Mouse (Mus musculus) intestine, embryonic 14.5 days (tissue): ENCODE measurements at regions not wholly inside any gene's neighbourhood (a gene's known extent, or its start where the extent isn't known, plus 50 kb on each side); places are given as distances from the start of the nearest gene placed in this dataset.

Experiments used
- ATAC-seq: fragments of 200-750 bp; cut with Nextera tagmentation; replicated peaks from 2 replicates; pipeline ENCODE4 v1.8.0; 2017; ENCODE audit warnings: low read depth, moderate number of reproducible peaks, moderate TSS enrichment, moderate library complexity; ENCODE audit not compliant: low FRiP score, low TSS enrichment
- DNase-seq: peaks from one replicate; pipeline ENCODE4 v3.0.0-alpha.2; 2018; ENCODE audit warnings: low spot score
- H3K27ac ChIP-seq: fragments of 300-500 bp; sonication (generic); 2 replicates; pipeline ENCODE4 v1.5.1; 2014; ENCODE audit warnings: low read depth, mild to moderate bottlenecking, control low read depth
- H3K27me3 ChIP-seq: fragments of 300-500 bp; sonication (generic); replicated peaks from 2 replicates; pipeline ENCODE4 v1.6.1; 2014; ENCODE audit warnings: low read length, control low read depth; ENCODE audit not compliant: control insufficient read depth, insufficient read depth
- H3K36me3 ChIP-seq: fragments of 300-500 bp; sonication (generic); 2 replicates; pipeline ENCODE4 v1.6.1; 2014; ENCODE audit warnings: low read length, control low read depth; ENCODE audit not compliant: control insufficient read depth, insufficient read depth
- H3K4me1 ChIP-seq: fragments of 300-500 bp; sonication (generic); replicated peaks from 2 replicates; pipeline ENCODE4 v1.6.1; 2014; ENCODE audit warnings: low read length, control low read depth, mixed read lengths; ENCODE audit not compliant: control insufficient read depth, insufficient read depth
- H3K4me2 ChIP-seq: fragments of 300-500 bp; sonication (generic); 2 replicates; pipeline ENCODE4 v1.6.1; 2014; ENCODE audit warnings: low read length
- H3K4me3 ChIP-seq: fragments of 300-500 bp; sonication (generic); 2 replicates; pipeline ENCODE4 v1.5.1; 2014; ENCODE audit warnings: low read depth, low read length, control low read depth, mixed read lengths
- H3K9ac ChIP-seq: fragments of 300-500 bp; sonication (generic); 2 replicates; pipeline ENCODE4 v1.6.1; 2014; ENCODE audit warnings: mild to moderate bottlenecking, low read length
- H3K9me3 ChIP-seq: fragments of 300-500 bp; sonication (generic); 2 replicates; pipeline ENCODE4 v1.6.1; 2016; ENCODE audit warnings: low read length, control low read depth; ENCODE audit not compliant: control insufficient read depth
- WGBS: fragments of 180-500 bp; shearing (Covaris S2); extraction: QIAGEN DNeasy Blood & Tissue Kit; methylation state at CpG from one replicate; pipeline ENCODE4 v1.1.7; 2014; 5-methylcytosine and 5-hydroxymethylcytosine counted together

DNA sequence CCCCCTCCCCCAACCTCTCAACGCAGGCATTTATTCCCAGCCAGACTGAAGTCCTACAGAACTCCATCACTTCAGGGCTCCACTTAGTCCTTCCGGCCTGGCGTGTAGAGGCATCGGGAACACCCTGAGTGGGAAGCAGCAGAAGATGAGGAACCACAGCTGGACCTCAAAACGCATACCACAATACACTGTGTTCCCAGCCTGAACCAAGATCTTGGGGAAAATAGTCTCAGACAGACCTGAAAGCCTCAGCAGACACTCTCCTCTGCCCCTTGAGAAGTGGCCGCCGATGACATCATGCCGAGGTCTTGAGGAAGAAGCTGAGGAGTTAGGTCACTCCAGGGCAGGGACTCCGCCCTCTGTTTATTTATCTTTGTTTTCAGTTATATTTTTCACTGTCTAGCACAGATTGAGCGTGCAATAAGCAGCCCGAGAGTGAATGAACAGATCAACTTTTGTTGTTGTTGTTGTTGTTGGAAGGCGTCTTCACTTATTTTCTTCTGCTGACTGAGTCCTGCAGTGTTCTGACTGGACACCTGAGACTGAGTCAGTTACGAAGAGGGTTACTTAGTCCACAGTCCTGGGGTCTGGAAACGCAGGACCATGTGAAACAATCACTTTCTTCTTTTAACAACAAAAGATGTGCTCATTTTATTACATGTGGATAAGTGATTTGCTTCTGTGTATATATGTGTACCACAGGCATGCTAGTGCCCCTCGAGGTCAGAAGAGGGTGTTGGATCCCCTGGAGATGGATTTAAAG, 88.3 kb upstream of the Habp2 start:
- no peak overlapping the region for H3K27ac ChIP-seq
- no peaks in the 10 kb centered on the region for H3K27me3 ChIP-seq
- 70% methylated on average over 15 of the region's 15 CpGs for WGBS
- H3K4me1 ChIP-seq: 0 out of 2 replicates have a peak, but pooled peaks cover 4% of the 10 kb centered on the region
- no peak for DNase-seq
- no peak for ATAC-seq
- no peaks in the 10 kb centered on the region for H3K36me3 ChIP-seq
- H3K9ac ChIP-seq: no peak overlapping the region
- H3K4me3 ChIP-seq: no peak overlapping the region
- no peaks in the 10 kb centered on the region for H3K9me3 ChIP-seq
- H3K4me2 ChIP-seq: no peak overlapping the region

DNA sequence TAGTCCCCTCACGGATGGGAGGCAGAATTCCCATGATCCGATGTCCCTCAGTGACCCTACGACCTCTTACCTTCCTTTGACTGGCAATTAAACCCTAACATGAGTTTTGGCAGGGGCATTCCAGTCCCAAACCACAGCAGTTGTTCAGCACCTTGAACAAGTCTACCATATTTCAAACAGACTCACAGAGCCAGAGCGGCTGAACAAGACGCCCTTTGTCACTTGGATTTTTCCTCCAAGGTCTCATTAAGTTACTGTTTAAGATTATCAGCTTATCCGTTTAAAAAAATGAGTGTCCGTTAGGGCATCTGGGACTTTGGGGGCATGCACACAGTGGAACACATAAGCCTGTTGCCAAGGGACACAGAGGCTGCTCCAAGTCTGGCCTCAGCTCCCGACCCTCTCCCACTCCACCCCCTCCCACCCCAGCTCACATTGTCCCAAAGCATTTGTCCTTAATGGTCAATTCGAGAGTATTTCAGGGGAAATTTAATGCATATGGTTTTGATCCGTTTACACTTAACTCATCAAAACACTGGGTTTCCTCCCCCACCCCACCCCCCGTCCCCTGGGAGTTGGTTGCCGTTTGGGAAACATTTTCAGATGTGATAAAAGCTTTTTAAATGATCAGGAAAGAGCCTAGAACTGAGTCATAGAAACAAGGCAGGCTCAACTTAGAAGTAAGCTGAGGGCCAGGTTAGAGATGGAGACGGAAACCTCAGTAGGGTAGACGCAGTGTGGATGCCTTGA, 87.4 kb upstream of the Habp2 start:
- DNase-seq (no peak), ATAC-seq (no peak)
- Histone ChIP-seq H3K4me2 (no peak overlapping the region), H3K4me3 (no peak overlapping the region), H3K9me3 (no peaks in the 10 kb centered on the region), H3K27ac (no peak overlapping the region), H3K4me1 (0 out of 2 replicates have a peak, but pooled peaks cover 4% of the 10 kb centered on the region), H3K9ac (no peak overlapping the region), H3K27me3 (no peaks in the 10 kb centered on the region), H3K36me3 (no peaks in the 10 kb centered on the region)
- WGBS: 62% methylated on average over 14 of the region's 14 CpGs

DNA sequence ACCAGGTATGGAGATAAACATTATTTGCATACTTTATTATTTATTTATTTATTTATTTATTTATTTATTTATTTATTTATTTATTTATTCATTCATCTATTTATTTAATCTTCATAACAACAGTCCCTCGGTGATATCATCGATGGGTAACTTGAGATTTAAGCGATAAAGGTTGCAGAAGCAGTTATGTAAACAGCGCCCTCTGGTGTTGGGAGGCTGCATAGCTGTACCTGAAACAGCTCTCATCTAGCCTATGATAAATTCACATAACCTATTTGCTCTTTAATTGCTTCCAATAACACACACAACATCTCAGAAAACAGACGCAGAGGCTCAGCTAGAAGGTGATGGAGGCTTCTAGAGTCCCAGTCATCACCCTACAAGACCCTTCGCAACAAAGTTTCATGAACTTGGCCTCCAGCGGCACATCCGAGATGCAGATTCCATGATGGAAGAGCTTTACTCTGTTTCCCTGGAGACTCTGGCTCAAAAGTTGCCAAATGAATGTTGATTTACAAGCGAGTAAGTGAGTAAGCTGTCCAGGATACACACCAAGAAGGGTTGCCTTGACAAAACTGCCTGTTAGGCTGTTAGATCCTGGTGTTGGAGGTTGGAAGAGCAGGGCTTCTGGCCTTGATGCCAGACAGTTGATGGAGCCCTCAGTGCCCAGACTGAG, 85.8 kb upstream of the Habp2 start:
- H3K4me1 ChIP-seq: 0 out of 2 replicates have a peak, but pooled peaks cover 4% of the 10 kb centered on the region
- H3K27me3 ChIP-seq: no peaks in the 10 kb centered on the region
- H3K36me3 ChIP-seq: no peaks in the 10 kb centered on the region
- WGBS: 82% methylated on average over 9 of the region's 9 CpGs
- no peak overlapping the region for H3K4me3 ChIP-seq
- ATAC-seq: no peak
- no peak overlapping the region for H3K4me2 ChIP-seq
- peak; percentile 58 for DNase-seq
- no peak overlapping the region for H3K27ac ChIP-seq
- H3K9me3 ChIP-seq: no peaks in the 10 kb centered on the region
- no peak overlapping the region for H3K9ac ChIP-seq

- Histone ChIP-seq H3K4me2 (no peak overlapping the region), H3K27ac (no peak overlapping the region), H3K9me3 (no peaks in the 10 kb centered on the region), H3K4me3 (no peak overlapping the region), H3K36me3 (no peaks in the 10 kb centered on the region), H3K4me1 (0 out of 2 replicates have a peak, but pooled peaks cover 4% of the 10 kb centered on the region), H3K27me3 (no peaks in the 10 kb centered on the region), H3K9ac (no peak overlapping the region)
- ATAC-seq (no peak), DNase-seq (peak; percentile 72)
Measured at GRCm38 (mm10) chr19:56201738-56202480, 85.0 kb upstream of the Habp2 start.

DNA sequence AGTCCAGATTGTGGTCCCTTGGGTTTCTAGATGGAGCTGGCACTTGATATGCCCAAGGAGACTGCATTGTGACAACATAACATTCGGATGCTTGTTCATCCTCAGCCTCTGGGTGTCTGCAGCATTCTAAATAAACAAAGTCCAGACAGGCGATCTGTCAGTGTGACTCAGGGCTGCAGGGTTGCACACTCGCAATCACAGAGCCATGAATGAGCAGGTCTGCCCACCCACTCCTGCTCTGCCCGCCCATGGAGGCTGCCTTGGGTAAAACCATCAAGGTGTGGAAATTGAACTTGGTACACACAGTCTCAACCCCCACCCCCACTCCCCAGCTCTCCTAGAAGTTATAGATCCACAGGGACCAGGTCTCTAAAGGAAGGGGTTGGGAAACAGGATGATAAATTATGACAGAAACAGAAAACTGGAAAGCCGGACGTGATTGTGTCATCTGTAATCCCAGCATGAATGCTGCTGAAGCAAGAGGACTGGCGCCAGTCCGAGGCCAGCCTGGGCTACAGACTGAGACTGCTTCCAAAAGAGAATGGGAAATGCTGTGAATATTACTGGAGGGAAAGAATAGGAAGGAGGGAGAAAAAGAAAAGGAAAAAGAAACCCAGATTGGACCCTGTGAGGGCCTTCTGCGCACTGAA, 84.3 kb upstream of the Habp2 start:
- 45% methylated on average over 9 of the region's 9 CpGs for WGBS
- H3K4me3 ChIP-seq: no peak overlapping the region
- DNase-seq: no peak

DNA sequence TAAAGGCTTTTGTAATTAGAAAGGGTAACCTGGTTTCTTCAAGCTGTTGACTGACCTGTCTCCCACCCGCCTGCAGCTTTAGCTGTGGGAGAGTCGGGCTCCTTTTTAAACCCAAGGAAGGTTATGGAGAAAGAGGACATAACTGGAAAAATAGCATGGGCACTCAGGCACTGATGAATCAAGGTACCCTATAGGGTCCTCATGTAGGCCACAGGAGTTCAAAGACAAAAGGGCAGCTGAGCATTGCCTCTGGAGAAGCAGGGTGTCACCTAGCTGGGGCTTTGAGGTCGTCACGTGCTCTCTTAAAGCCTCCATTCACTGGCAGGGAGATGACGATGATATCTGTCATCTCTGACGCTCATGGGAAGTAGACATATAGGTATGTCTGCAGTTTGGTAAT, 68.4 kb upstream of the Habp2 start:
- WGBS: 75% methylated on average over 6 of the region's 6 CpGs

More for the DNA sequence above, 84.3 kb upstream of the Habp2 start:
- Histone ChIP-seq H3K9me3 (no peaks in the 10 kb centered on the region), H3K27ac (no peak overlapping the region), H3K4me1 (0 out of 2 replicates have a peak, but pooled peaks cover 4% of the 10 kb centered on the region), H3K27me3 (no peaks in the 10 kb centered on the region), H3K9ac (no peak overlapping the region), H3K36me3 (no peaks in the 10 kb centered on the region), H3K4me2 (no peak overlapping the region)
- ATAC-seq: no peak

GRCm38 (mm10) chr19:56220724-56221407, 66.1 kb upstream of the Habp2 start:
- ATAC-seq: no peak

More for the DNA sequence above, 68.4 kb upstream of the Habp2 start:
- Histone ChIP-seq H3K4me2 (no peak overlapping the region), H3K27me3 (no peaks in the 10 kb centered on the region), H3K4me3 (no peak overlapping the region), H3K4me1 (no peaks in the 10 kb centered on the region), H3K9me3 (no peaks in the 10 kb centered on the region), H3K27ac (no peak overlapping the region), H3K36me3 (no peaks in the 10 kb centered on the region), H3K9ac (no peak overlapping the region)
- no peak for DNase-seq
- no peak for ATAC-seq

More at GRCm38 (mm10) chr19:56220724-56221407, 66.1 kb upstream of the Habp2 start:
- no peak overlapping the region for H3K9ac ChIP-seq
- H3K4me3 ChIP-seq: no peak overlapping the region
- no peak for DNase-seq
- no peaks in the 10 kb centered on the region for H3K36me3 ChIP-seq
- 72% methylated on average over 15 of the region's 15 CpGs for WGBS
- H3K27me3 ChIP-seq: no peaks in the 10 kb centered on the region
- 0 out of 2 replicates have a peak, but pooled peaks cover 2% of the 10 kb centered on the region for H3K4me1 ChIP-seq
- H3K4me2 ChIP-seq: no peak overlapping the region
- no peak overlapping the region for H3K27ac ChIP-seq
- H3K9me3 ChIP-seq: no peaks in the 10 kb centered on the region
